Mouse (Mus musculus) brain, embryonic 14.5 days (tissue): ENCODE measurements around the gene Gipc2.

ENCODE experiments used
- CTCF ChIP-seq: fragments of 200-500 bp; IDR thresholded peaks from 2 replicates; pipeline ENCODE4 v1.5.1; 2012; ENCODE audit warnings: inconsistent platforms, mild to moderate bottlenecking, moderate library complexity, borderline replicate concordance; ENCODE audit not compliant: insufficient read depth, insufficient read length; ENCODE audit errors: extremely low read depth
- POLR2A ChIP-seq: fragments of 200-500 bp; IDR thresholded peaks from 2 replicates; pipeline ENCODE4 v1.6.1; 2012; ENCODE audit warnings: mild to moderate bottlenecking, inconsistent platforms, borderline replicate concordance; ENCODE audit not compliant: poor library complexity, insufficient read depth, insufficient read length, severe bottlenecking; ENCODE audit errors: extremely low read depth

- TF ChIP-seq POLR2A (no peak), CTCF (no peak)
Observed at GRCm38 (mm10) chr3:152100119-152100818, 65.8 kb downstream of the Gipc2 start.
